Mouse (Mus musculus): ENCODE measurements around the gene Ampd3. TPM values are rescaled to one million over a fixed set of nuclear protein-coding genes. Genes with fewer than 3 reads are reported as not detected.

Gene Ampd3
- polyA plus RNA-seq, 1 experiment from 2014 or later: 33.7 TPM

DNA sequence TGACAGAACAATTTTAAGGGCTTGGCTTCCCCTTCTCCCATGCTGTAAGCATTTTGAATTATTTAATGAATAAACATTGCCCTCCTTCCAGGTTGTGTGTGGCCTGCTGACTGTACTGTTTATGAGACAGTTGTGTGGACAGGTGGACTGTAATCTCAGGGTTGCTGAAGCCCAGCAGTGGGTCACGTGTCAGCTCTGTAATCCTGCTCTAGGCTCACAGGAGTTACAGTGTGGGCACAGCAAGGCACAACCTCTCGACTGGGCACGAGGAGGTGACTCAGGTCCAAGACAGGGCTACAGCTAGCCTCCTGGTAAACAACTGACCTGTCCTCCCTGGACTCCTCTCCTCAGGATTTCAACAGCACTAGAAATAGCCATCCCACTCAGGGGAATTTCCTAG, 4.3 kb downstream of the Ampd3 start:
- Histone ChIP-seq H3K4me2 (0 out of 2 replicates have a peak overlapping the region, but pooled peaks have one; percentile 83), H3K9me3 (replicated peaks) (no peaks in the 10 kb centered on the region), H3K4me1 (peaks cover 95% of the 10 kb centered on the region), H3K27me3 (replicated peaks) (peaks cover 26% of the 10 kb centered on the region), H3K4me3 (no peak overlapping the region), H3K36me3 (0 out of 2 replicates have a peak, but pooled peaks cover under 1% of the 10 kb centered on the region), H3K27ac (peak overlapping the region; percentile 93), H3K9ac (peak overlapping the region; percentile 85)
- no peak for ATAC-seq
- 57% methylated on average over 3 of the region's 3 CpGs for WGBS (ENCODE audit: insufficient replicate concordance)

DNA sequence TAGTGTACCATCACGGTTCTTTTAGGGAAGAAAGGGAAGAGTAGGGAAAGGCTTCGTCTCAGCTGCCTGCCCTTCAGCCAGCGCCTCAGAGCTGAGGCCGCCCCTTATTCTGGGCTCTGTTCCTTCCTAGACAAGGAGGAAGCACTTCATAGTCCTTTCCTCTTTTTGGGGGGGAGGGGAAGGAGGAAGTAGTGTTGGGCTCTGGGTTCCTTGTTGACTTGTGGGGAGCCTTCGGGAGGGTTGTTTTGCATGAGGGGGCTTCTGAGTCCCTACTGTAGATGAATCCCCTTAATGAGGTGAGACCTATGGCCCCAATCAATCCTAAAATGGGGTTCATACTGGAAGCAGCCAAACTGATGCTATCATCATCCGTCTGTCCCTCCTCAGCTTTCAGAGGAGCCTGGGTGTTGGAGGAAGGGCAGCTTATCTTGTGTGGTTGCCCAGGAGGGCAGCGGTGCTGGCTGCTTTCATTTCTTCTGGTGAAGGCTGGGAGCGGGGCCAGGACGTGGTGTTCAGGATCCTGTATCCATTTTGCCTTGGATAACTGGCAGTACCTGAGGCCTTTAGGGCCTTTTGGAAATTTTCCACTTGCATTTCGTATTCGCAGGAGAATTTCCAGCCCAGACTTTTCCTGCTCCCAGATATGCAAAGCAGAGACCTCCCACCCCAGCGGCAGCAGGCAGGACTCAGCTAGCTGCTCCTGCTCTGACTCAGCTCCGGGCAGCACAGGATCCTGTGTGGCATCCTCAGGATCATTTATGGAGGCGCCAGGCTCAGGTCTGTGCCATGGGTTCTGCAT, 5.4 kb downstream of the Ampd3 start:
- H3K27me3 ChIP-seq (replicated peaks): peaks cover 16% of the 10 kb centered on the region
- H3K4me2 ChIP-seq: peak overlapping the region; percentile 83
- peak overlapping the region; percentile 67 for H3K4me3 ChIP-seq
- peak overlapping the region; percentile 85 for H3K9ac ChIP-seq
- H3K36me3 ChIP-seq: peaks cover 11% of the 10 kb centered on the region
- peak overlapping the region; percentile 93 for H3K27ac ChIP-seq
- H3K9me3 ChIP-seq (replicated peaks): no peaks in the 10 kb centered on the region
- WGBS (ENCODE audit: insufficient replicate concordance): 4% methylated on average over 14 of the region's 14 CpGs
- peaks cover 98% of the 10 kb centered on the region for H3K4me1 ChIP-seq
- peak; percentile 66 for ATAC-seq

DNA sequence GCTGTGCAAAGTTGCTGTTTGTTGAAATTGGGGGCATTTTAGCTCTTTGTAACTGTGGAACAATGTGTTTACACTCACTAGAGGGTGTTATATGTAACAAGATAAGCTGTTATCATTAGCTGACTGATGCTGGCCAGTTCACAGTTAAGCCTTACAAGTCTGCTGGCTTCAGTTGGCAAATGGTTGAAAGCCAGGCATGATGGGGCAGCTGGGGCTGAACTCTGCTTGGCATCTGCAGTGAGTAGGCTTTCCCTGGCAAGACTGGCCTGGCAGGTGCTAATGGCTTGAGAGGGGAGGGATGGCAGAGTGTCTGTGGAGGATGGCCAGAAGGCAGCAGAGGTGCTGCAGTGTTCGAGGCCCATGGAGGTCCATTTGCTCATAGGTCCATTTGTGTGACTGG, 6.1 kb downstream of the Ampd3 start:
- H3K4me2 ChIP-seq: peak overlapping the region; percentile 83
- peaks cover 17% of the 10 kb centered on the region for H3K36me3 ChIP-seq
- H3K9ac ChIP-seq: peak overlapping the region; percentile 85
- H3K4me1 ChIP-seq: peaks cover 98% of the 10 kb centered on the region
- peak overlapping the region; percentile 93 for H3K27ac ChIP-seq
- H3K4me3 ChIP-seq: peak overlapping the region; percentile 67
- ATAC-seq: peak; percentile 22
- H3K27me3 ChIP-seq (replicated peaks): peaks cover 9% of the 10 kb centered on the region
- WGBS (ENCODE audit: insufficient replicate concordance): 41% methylated on average over 1 of the region's 1 CpGs
- H3K9me3 ChIP-seq (replicated peaks): no peaks in the 10 kb centered on the region

DNA sequence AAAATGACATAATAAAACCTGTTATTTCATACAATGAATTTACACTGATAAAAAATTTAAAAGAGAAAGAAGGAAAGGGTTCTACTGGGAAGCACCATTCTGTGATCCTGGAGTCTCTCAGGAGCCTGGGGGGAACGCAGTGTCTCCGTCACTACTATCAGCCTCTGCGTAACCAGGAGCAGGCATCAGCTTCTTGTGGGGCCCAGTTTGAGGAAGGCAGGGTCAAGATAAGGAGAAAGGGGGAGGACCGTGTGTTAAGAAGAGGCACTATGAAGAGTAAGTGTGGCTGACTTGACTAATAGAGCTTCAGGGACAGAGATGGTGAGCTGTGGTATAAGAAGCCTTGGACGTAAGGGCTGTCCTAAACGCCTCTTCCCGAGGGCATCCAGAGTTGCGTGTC, 6.7 kb downstream of the Ampd3 start:
- 11% methylated on average over 8 of the region's 8 CpGs for WGBS (ENCODE audit: insufficient replicate concordance)
- Histone ChIP-seq H3K36me3 (peaks cover 23% of the 10 kb centered on the region), H3K9me3 (replicated peaks) (no peaks in the 10 kb centered on the region), H3K27me3 (replicated peaks) (peaks cover 3% of the 10 kb centered on the region), H3K4me3 (peak overlapping the region; percentile 67), H3K9ac (peak overlapping the region; percentile 85), H3K27ac (peak overlapping the region; percentile 93), H3K4me1 (peaks cover 98% of the 10 kb centered on the region), H3K4me2 (peak overlapping the region; percentile 83)
- peak; percentile 86 for ATAC-seq

DNA sequence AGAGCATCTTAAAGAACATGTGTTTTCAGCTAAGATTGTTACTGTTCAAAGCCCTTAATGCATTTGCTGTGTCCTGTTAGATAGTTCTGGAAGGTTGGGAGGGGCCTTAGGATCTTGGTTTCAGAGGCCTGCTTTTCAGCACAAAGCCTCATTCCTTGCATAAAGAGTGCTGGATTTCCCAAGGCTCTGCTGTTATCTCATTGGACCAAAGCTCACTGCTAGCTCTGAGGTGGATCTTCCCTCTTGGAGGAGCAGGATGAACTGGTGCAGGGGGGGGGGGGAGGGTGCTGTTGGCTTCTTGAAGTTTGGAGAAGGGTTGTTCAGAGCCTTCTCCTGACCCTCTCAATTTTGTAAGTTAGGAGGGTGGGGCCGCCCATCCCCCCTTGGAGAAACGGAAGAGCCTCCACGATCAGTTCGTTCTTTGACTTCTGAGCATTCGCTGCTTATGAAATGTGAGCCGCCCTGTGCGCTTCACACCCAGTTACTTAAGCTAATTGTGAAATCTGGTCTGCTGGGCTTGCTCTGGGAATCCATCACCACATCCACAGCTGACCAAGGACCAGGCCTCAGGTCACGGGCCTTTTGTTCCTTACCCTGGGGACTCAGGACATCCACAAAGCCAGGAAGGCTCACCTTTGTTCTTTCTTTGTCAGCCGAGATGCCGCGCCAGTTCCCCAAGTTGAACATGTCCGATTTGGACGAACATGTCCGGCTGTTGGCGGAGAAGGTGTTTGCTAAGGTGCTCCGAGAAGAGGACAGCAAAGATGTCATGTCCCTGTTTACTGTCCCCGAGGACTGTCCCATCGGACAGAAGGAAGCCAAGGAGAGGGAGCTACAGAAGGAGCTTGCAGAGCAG, 9.4 kb downstream of the Ampd3 start:
- Histone ChIP-seq H3K27ac (peak overlapping the region; percentile 93), H3K27me3 (replicated peaks) (no peaks in the 10 kb centered on the region), H3K4me3 (no peak overlapping the region), H3K36me3 (peaks cover 44% of the 10 kb centered on the region), H3K9me3 (replicated peaks) (no peaks in the 10 kb centered on the region), H3K4me2 (peak overlapping the region; percentile 83), H3K9ac (peak overlapping the region; percentile 85; the same call in 1 of the 2 replicates), H3K4me1 (peaks cover 98% of the 10 kb centered on the region)
- no peak for ATAC-seq
- 81% methylated on average over 18 of the region's 18 CpGs for WGBS (ENCODE audit: insufficient replicate concordance)

DNA sequence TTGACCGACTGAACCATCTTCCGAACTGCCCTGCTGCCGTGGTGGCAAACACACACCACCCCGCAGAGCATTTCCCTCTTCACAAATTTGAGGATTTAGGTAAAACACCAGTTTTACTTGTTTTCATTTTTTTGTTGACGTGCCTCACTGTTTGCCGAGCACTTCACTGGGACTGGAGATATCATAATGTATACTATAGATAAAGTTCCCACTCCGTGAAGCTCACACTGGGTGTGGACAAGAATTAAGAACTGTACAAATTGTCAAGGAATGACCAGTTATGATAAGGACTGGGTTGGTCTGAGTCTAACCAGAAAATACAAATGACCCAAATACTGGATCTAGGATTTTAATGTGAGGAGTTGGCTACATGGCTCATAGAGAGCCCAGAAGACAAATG, 10.9 kb downstream of the Ampd3 start:
- Histone ChIP-seq H3K4me2 (peak overlapping the region; percentile 83), H3K36me3 (peaks cover 54% of the 10 kb centered on the region), H3K9me3 (replicated peaks) (no peaks in the 10 kb centered on the region), H3K4me3 (peak overlapping the region; percentile 22), H3K27ac (peak overlapping the region; percentile 93), H3K9ac (peak overlapping the region; percentile 62), H3K27me3 (replicated peaks) (no peaks in the 10 kb centered on the region), H3K4me1 (peaks cover 95% of the 10 kb centered on the region)
- peak; percentile 64 for ATAC-seq
- 49% methylated on average over 7 of the region's 7 CpGs for WGBS (ENCODE audit: insufficient replicate concordance)

DNA sequence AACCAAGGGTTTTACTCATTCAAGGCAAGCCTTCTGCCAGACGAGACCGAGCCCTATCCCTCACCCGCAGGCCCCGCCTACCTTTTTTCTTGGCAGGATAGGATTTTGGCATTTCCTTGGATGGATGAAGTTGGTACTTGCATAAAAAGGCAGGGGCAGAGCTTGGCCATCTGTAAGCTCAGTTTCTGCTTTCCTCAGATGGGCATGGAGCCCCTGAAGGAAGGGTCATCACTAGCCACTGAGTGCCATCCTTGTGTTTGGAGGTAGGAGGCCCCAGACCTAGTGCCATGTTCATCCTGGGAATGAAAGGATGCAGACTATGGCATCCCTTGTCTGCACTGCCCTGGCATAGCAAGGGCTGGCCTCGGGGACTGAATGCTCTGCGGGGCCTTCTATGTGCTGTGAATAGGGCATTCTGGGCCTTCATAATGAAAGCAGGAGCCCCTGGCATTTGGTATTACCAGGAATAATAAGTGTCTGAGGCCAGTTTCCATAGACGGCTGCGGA, 11.7 kb downstream of the Ampd3 start:
- H3K36me3 ChIP-seq: peaks cover 61% of the 10 kb centered on the region
- 77% methylated on average over 8 of the region's 8 CpGs for WGBS (ENCODE audit: insufficient replicate concordance)
- H3K27me3 ChIP-seq (replicated peaks): no peaks in the 10 kb centered on the region
- H3K9me3 ChIP-seq (replicated peaks): no peaks in the 10 kb centered on the region
- peak overlapping the region; percentile 93 for H3K27ac ChIP-seq
- H3K4me2 ChIP-seq: peak overlapping the region; percentile 83
- H3K9ac ChIP-seq: peak overlapping the region; percentile 56
- H3K4me1 ChIP-seq: peaks cover 88% of the 10 kb centered on the region
- H3K4me3 ChIP-seq: no peak overlapping the region
- no peak for ATAC-seq

DNA sequence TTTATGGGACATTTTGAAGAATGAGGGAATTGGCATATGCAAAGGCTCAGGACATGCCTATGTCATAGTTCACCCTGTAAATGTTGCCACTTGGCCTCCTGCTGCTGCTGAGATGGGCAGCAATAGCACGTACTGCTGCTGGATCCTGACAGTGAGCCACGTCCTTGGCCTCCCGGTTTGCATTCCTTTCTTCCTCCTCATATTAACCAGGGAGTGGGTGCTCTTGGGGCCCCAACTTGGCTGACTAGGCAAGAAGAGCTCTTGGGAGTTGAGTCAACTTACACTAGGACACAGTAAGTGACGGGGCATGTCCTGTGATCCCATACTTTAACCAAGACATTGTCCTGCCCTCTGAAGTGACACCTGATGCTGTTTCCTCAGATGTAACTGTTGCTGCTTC, 12.5 kb downstream of the Ampd3 start:
- H3K36me3 ChIP-seq: peaks cover 70% of the 10 kb centered on the region
- peak overlapping the region; percentile 71 for H3K4me2 ChIP-seq
- no peaks in the 10 kb centered on the region for H3K9me3 ChIP-seq (replicated peaks)
- 88% methylated on average over 4 of the region's 4 CpGs for WGBS (ENCODE audit: insufficient replicate concordance)
- no peaks in the 10 kb centered on the region for H3K27me3 ChIP-seq (replicated peaks)
- H3K27ac ChIP-seq: peak overlapping the region; percentile 93
- H3K9ac ChIP-seq: peak overlapping the region; percentile 55; the same call in 1 of the 2 replicates
- ATAC-seq: no peak
- no peak overlapping the region for H3K4me3 ChIP-seq
- peaks cover 82% of the 10 kb centered on the region for H3K4me1 ChIP-seq

DNA sequence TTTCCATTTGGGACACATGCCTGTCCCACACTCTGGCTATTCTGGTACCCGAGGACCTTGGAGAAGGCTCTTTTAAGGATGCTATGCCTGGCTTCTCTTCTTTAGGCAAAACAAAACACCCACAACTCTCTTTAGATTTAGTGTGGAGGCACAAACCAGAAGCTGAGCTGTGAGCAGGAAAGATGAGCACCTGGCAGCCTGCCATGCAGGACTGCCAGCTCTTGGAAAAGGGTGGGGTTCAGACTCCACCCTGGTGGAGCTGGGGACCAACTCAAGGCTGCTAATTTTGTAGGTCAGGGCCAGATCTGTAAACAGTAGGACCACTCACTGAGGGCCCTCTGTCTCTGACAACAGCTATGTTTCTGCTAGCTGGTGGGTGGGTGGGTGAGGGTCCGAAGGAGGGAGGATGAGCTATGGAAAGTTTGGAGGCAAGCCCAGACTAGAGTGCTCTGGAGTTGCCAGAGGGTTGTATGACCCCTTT, 13.3 kb downstream of the Ampd3 start:
- Histone ChIP-seq H3K4me2 (peak overlapping the region; percentile 71), H3K9ac (peak overlapping the region; percentile 55), H3K27ac (peak overlapping the region; percentile 93), H3K9me3 (replicated peaks) (no peaks in the 10 kb centered on the region), H3K4me3 (peak overlapping the region; percentile 18; the same call in 1 of the 2 replicates), H3K4me1 (peaks cover 82% of the 10 kb centered on the region), H3K27me3 (replicated peaks) (no peaks in the 10 kb centered on the region), H3K36me3 (peaks cover 77% of the 10 kb centered on the region)
- WGBS (ENCODE audit: insufficient replicate concordance): 75% methylated on average over 2 of the region's 2 CpGs
- ATAC-seq: peak; percentile 85

DNA sequence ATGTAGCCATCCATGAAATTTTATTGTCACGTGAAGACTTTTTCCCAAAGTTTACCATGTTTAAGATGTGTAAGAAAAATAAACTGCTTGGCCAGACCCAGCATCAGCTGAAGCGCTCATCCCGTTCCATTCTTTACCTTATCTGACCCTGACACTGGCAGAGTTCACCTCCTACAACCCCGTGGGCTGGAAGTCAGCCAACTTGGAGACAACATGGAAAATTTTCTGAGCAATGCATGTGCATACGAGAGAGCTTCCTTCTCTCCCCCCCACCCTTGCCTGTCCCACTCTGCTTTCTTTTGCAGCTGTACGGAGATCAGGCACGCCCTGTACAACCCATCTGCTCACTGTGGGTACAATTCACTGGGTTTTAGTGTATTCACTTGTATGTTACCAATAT, 14.1 kb downstream of the Ampd3 start:
- Histone ChIP-seq H3K9ac (peak overlapping the region; percentile 55), H3K9me3 (replicated peaks) (no peaks in the 10 kb centered on the region), H3K4me2 (peak overlapping the region; percentile 71), H3K27me3 (replicated peaks) (no peaks in the 10 kb centered on the region), H3K4me3 (no peak overlapping the region), H3K27ac (peak overlapping the region; percentile 93), H3K4me1 (peaks cover 75% of the 10 kb centered on the region), H3K36me3 (peaks cover 85% of the 10 kb centered on the region)
- 58% methylated on average over 7 of the region's 7 CpGs for WGBS (ENCODE audit: insufficient replicate concordance)
- no peak for ATAC-seq

DNA sequence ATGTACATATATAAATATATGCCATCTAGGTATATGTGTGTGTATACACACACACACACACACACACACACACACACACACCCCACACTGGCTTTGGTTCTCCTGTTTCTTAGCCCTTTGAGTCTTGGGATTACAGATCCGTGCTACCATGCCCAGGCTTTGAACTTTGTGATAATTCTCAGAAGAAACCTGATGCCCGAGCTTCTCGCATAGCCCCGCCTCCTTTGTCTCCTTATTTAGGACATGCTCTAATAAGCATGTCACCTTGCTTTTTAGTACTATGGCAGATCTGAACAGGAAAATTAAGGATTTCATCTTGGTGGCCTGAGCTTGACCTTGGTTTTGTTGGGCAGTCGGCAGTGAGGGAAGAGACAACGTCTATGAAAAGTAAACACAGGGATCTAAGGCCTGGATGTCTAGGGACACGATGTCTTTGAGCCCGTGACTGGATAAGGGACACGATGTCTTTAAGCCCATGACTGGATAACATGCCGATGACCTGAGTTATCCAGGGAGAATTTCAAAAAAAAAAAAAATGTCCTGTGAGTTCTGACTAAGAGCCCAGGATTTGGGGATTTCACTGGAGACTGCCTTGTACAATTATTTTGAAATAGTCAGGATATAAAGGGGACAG, 15.0 kb downstream of the Ampd3 start:
- H3K36me3 ChIP-seq: peaks cover 87% of the 10 kb centered on the region
- no peak overlapping the region for H3K9ac ChIP-seq
- 76% methylated on average over 10 of the region's 10 CpGs for WGBS (ENCODE audit: insufficient replicate concordance)
- no peak overlapping the region for H3K4me2 ChIP-seq
- H3K4me3 ChIP-seq: no peak overlapping the region
- H3K27ac ChIP-seq: no peak overlapping the region
- no peak for ATAC-seq
- H3K9me3 ChIP-seq (replicated peaks): no peaks in the 10 kb centered on the region
- H3K4me1 ChIP-seq: peaks cover 67% of the 10 kb centered on the region
- H3K27me3 ChIP-seq (replicated peaks): no peaks in the 10 kb centered on the region
